Mouse (Mus musculus) MEL (cell line): Measurements from ENCODE around the gene Baiap2l2.

ENCODE experiments used
- CTCF ChIP-seq, 3 experiments: IDR thresholded peaks in 2 of 3; conservative IDR thresholded peaks in 1 of 3; 2 replicates each; pipeline ENCODE4 v1.5.1; 2011 to 2012; ENCODE audit warnings: low read length in 3 of 3, low read depth in 2 of 3, mild to moderate bottlenecking in 2 of 3, improper control_type of control experiment in 1 of 3, inconsistent platforms in 1 of 3, mixed read lengths in 1 of 3, moderate library complexity in 1 of 3; ENCODE audit not compliant: control insufficient read depth in 1 of 3, insufficient read depth in 1 of 3, poor library complexity in 1 of 3, severe bottlenecking in 1 of 3
- MAFK ChIP-seq: IDR thresholded peaks from 2 replicates; pipeline ENCODE4 v1.6.1; 2011; ENCODE audit warnings: low read depth, mild to moderate bottlenecking, low read length, improper control_type of control experiment, borderline replicate concordance
- MYC ChIP-seq: IDR thresholded peaks from 2 replicates; pipeline ENCODE4 v1.6.1; 2011; ENCODE audit warnings: low read depth, mild to moderate bottlenecking, low read length, improper control_type of control experiment, moderate library complexity
- USF1 ChIP-seq: IDR thresholded peaks from 2 replicates; pipeline ENCODE4 v1.6.1; 2014; ENCODE audit warnings: low read depth, mild to moderate bottlenecking, inconsistent platforms, low read length, improper control_type of control experiment, moderate library complexity

DNA sequence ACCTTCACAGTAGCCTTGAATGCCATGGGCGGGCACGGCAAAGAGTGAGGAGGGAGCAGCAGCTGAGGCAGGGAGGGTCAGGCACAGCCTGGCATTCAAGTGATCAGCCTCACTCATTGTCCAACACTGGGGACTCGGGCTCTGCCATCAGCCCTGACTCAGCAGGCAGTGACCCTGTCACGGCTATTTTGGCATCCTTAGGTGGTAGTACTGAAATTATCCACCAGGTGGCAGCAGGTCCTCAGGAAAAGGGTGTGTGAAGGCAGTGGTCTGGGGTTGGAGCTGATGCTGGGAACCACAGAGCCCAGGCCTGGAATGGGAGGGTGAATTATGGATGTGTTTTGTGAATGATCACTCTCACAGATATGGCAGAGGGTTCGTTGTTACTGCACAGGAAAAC lies 60.7 kb downstream of the Baiap2l2 start:
- TF ChIP-seq USF1 (no peak), MAFK (no peak), MYC (no peak), CTCF (IDR thresholded peaks at IDR 0.05 in 2 of 3, conservative IDR thresholded peaks at IDR 0.05 in 1 of 3; ENCODE audit: control insufficient read depth in 1 of 3, insufficient read depth in 1 of 3, low read depth in 2 of 3, low read length in 3 of 3, poor library complexity in 1 of 3, severe bottlenecking in 1 of 3) (peak; percentile 79 to 98 (median 90))
